Mouse (Mus musculus) heart, postnatal 0 days (tissue): ENCODE measurements at regions not wholly inside any gene's neighbourhood (a gene's known extent, or its start where the extent isn't known, plus 50 kb on each side); places are given as distances from the start of the nearest gene placed in this dataset.

Experiments used
- CTCF ChIP-seq: IDR thresholded peaks from 2 replicates; pipeline ENCODE4 v1.5.1; 2016; ENCODE audit warnings: antibody characterized with exemption, control low read depth, low read depth
- EP300 ChIP-seq: IDR thresholded peaks from 2 replicates; pipeline ENCODE4 v1.6.1; 2016; ENCODE audit warnings: antibody characterized with exemption, low read depth

GRCm38 (mm10) chr3:138645320-138645719 is 96.7 kb upstream of the Tspan5 start:
- TF ChIP-seq CTCF (no peak), EP300 (no peak)
